Mouse (Mus musculus) retina, embryonic 14.5 days (tissue): Measurements from ENCODE around the gene Psrc1.

Source experiments
- DNase-seq: peaks from one replicate; pipeline ENCODE4 v3.0.0-alpha.2; 2015; ENCODE audit warnings: low spot score

The Psrc1 gene

GRCm38 (mm10) chr3:108386186-108386585 is 2.5 kb downstream of the Psrc1 start:
- DNase-seq: no peak

- DNase-seq: peak; percentile 100
These were observed 5.5 kb downstream of the Psrc1 start for GRCm38 (mm10) chr3:108389111-108389545.

GRCm38 (mm10) chr3:108392299-108392698 is 8.7 kb downstream of the Psrc1 start:
- DNase-seq: no peak

DNA sequence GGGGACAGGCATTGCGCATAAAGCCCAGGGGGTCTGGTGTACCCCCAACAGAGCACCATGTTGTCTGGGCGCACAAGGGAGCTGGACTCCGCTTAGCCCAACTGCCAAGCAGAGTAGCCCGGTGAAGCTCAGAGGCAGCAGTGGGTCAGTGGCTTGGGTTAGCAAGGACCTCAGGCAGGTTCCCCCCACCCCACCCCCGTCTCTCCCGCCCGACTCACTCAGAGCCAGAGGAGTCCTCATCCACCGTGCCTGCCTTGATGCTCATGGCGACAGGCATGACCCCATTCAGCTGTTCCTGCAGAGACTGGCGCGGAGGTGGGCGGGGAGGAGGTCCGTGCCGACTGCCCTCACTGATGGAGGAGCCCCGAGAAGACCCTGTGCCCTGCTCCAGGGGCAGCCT is 9.2 kb downstream of the Psrc1 start:
- DNase-seq: no peak

DNA sequence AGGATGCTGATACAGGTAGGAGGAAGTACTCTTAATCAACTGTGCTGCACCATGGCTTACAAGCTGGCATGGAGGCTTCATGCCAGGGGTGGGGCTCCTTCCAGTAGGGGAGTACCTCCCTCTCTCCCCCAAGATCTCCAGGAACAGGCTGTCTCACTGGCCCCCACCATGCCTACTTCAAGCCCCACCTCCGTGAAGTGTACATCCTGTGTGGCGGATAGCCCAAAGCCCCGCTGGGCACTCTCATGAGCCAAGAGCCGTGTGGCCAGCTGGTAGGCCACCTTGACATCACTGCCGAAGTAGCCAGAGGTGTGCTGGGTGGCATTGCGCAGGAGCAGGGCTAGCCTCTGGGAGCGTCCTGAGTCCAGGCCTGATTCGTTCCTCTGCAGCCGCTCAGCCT is 14.6 kb downstream of the Psrc1 start:
- no peak for DNase-seq

DNA sequence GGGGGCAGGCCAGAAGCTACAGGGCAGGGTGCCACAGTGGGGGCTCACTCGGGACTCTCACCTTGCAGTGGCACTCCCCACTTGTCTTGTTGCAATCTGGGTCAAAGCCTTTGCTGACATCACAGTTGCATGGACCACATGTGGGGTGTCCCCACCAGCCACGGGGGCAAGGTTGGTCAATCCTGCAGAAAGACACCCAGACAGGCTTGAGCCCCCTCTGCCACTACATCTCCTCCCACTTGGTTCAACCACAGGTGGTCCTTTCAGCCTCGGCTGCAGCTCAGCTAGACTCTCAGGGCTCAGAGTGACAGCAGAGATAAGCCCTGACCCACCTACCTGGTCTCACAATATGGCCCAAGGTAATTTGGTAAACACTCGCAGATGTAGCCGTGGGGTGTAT is 16.8 kb downstream of the Psrc1 start:
- no peak for DNase-seq

DNA sequence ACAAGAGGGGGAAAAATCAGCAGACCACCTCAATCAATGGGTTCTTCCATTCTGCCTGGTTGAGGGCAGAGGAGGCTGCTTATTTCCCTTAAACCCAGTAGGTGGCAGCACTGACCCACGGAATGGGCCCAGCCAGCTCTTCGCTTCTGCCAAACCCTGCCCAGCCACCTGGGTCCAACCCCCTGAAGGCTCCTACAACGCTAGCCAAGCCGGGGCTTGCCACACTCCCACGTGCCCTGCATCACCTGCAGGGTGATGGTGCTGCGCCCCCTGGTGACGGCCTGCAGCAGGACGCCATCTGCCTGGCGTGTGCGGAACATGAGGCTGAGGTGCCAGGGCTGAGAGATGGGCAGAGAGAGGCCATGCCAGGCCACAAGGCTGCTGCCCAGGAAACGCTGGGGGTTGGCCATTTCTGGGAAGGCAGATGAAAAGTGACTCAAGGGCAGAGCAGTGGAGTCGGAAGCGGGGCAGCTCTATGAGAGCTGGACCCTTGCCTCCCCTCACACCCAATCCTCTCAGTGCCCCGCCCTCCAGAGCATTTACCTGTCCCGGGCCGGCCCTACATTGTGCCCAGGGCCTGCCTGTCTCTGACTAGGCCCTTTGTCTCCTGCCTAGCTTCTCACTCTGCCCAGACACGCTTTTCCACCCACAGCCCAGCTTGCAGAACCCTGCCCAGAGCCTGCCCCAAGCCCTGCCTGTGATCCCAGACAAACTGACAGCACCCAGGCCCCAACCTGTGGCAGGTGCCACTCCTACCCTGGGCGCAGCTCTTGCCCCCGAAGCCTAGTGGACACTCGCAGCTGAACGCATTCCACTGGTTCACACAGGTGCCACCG is 18.3 kb downstream of the Psrc1 start:
- peak; percentile 95 for DNase-seq

- no peak for DNase-seq
These were observed 18.9 kb downstream of the Psrc1 start for GRCm38 (mm10) chr3:108402528-108402920.

- peak; percentile 37 for DNase-seq
These were observed 22.1 kb downstream of the Psrc1 start for GRCm38 (mm10) chr3:108405536-108406305.

DNA sequence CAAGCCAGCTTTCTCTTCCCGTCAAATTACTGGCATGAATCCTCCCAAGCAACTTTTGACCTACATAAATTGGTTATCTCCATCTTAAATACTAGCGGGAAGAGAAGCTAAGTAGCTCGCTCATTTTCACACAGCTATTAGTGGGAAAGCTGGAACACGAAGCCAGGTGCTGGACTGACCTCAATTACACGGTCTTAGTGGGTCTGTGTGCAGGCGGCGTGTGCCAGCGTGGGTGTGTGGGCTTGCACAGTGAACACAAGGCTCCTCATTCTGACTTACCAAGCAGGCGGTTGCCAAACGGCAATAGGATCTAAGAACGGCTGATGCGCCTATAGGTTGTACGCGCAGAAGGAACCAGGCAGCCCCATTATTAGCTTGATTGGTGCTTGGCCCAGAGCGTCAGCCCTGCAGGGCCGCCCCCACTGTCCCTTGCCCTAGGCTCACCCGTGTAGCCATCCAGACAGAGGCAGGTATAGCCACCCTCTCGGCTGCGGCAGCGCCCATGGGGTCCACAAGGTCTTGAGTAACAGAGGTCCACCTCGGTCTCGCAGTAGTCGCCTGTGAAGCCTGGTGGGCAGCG is 22.8 kb downstream of the Psrc1 start:
- no peak for DNase-seq

GRCm38 (mm10) chr3:108408517-108409008 is 24.9 kb downstream of the Psrc1 start:
- no peak for DNase-seq

DNA sequence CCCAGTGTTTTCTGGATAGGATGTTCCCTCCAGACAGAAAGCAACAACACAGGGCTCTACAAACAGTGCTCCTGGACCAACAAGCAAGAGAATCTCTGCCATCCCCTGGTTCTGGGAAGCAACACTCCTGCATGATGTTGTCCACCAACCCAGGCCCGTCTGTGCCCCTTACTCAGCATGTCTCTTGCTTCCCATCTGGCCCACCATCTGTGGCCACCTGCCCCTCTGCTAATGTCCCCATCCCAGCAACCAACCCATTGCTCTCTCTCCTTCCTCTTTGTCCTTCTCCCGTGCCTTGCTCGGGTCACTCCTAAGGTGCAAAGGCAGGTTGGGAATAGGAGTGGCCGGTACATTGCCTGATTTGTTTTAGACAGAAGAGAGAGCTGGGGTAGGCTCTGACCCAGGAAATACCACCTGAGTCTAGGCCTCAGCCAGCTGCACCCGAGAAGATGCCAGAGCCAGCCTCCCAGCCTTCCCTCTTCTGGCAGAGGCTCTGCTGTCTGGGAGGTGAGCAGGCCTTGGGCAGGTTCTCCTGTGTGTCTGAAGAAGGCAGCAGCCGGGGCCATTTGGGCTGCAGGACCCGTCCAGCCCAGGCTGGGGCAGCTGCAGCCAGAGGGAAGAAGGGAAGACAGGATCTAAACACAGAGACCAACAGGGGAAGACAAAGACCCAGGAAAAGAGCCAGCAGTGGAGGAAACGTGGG is 26.2 kb downstream of the Psrc1 start:
- DNase-seq: peak; percentile 32

GRCm38 (mm10) chr3:108410359-108410714 is 26.7 kb downstream of the Psrc1 start:
- peak; percentile 64 for DNase-seq

- DNase-seq: peak; percentile 47
These were observed 27.6 kb downstream of the Psrc1 start for GRCm38 (mm10) chr3:108411026-108411753.

DNA sequence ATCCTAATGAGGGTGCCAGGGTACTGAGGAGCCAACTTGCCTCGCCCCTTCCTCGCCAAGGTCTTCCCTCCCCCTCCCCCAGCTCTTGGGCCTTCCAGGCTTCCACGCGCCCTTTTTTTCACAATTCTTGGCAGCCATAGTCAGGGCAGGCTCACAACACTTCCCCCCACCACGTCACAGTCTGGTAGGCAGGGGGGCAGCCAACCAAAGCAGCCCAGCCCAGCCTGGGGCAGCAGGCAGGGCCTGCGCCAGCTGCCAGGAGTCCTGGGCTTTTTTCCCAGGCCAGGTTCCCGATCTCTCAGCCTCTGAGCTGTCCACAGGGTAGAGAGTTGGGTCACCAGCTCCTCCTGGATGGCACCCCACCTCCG is 28.1 kb downstream of the Psrc1 start:
- DNase-seq: no peak

- DNase-seq: no peak
These were observed 30.2 kb downstream of the Psrc1 start for GRCm38 (mm10) chr3:108413634-108414360.

DNA sequence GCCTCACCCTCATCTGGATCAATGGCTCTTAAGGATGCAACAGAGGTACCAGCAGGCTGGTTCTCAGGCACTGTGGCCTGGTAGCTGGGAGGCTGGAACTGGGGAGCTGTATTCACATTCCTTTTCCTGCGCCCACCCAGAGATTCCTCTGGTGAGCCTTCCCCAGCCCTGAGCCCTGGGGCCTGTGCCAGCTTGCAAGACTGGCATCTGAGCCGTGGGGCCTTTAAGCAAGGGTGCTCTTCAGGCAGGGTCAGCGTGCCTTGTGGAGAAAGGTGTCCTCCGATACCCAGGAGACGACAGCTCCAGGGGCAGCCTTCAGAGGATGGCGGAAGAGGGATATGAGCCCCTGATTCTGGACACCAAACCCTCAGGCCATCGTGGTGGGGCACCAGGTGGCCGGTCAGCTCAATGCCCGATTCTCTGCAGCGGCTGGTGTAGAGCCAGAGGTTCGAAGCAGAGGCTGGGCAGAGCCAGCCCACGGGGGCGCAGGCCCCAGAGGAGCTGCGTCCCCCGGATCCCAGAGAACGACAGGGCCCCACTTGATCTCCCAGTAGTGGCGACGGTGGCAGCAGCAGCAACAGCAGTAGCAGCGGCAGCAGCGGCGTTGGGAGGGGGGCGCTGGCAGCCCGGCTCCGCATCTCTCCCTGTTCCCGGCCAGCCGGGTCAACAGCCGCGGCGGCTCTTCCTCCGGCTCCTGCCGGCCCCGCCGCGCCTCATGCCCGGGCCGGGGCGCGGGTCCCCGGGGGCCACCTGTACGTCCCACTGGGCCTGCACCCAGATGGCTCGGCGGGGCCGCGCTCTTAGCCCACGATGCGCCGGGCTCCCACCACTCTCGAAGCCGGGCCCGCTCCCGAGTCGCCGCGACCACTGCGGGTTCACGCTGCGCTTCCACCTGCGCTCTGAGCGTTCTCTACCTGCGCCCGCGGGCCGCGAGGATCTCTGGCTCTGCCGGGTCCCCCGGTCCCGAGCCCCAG is 31.5 kb downstream of the Psrc1 start, which contains the start of gene Celsr2:
Gene Celsr2, minus strand, starts transcription at position 696 of the 974 bp plus-strand sequence.
- peak; percentile 66 for DNase-seq

DNA sequence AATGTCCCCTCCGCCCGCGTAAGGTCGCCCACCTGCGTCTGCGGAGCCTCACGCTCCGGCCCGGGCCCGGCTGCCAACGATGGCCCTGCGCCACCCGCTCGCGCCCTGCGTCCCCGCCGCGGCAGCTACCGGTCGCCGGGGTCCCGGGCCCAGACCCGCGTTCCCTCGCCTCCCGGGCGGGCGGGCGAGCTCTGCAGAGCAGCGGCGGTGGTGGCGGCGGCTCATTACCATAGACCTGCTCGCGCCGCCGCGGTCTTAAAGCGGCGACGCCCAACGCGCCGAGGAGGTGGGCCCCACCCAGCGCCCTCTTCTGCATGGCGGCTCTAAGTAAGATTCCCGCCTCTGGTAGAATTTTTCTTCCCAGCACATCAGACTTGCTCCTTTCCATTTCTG is 32.2 kb downstream of the Psrc1 start:
- DNase-seq: peak; percentile 92

- DNase-seq: no peak
These were observed 39.4 kb downstream of the Psrc1 start for GRCm38 (mm10) chr3:108423006-108423405.
